Mouse (Mus musculus): ENCODE data around the gene Sema4f.

The Sema4f gene

DNA sequence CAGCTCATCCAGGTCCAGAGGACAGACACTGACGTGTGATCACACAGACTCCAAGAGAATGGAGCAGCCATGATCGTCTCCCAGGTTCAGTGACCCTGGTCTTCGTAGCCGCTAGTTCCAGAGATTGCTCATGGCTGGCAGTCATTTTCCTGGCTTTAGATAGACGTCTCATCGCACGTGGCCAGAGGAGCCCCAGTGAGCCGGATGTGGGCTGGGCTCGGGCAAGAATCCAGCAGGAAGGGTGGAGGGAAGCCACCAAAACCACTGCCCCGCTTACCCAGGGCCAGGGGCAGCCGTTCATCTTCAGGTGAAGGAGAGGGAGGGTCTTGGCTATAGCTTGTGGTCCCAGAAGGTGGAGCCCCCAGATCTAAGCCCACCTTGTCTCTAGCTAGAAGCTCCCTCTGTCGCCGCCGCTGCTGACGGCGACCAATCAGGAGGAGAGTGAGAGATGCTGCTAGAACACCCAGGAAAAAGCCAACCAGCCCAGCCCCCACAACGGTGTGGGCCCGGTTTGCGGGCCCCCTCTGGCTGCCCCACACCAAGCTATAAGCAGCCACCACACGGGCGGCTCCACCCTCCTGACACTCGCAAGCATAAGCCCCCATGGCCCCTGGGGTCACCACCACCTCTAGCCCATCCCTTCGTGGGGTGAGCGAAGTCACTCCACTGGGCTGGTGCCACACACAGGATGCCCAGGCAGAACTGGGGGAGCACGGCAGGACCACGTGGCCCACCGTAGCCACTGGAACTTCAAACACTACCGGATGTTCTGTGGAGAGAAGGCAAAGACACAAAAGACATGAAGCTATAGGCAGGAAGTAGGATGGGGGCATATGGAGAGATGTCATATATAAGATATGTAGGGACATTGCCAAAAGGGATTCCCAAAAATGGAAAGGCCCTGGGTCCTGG lies 26.0 kb downstream of the Sema4f start:
- DNase-seq = no peak

DNA sequence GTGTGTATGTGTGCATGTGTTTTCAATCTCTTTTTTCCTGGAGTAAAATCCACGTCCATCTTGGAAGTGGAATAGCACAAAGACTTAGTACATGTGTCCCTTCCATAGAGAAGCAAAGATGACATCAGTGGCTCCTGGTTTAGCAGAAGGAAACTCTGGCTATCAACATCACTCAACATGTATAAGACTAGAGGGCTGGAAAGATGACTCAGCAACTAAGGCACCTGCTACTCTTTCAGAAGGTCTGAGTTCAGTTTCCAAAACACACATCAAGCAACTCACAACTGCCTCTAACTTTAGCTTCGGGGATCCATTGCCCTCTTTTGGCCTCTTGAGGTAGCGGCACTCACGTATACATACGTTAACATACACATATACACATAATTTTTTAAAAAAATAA lies 28.3 kb downstream of the Sema4f start:
- no peak for DNase-seq

DNA sequence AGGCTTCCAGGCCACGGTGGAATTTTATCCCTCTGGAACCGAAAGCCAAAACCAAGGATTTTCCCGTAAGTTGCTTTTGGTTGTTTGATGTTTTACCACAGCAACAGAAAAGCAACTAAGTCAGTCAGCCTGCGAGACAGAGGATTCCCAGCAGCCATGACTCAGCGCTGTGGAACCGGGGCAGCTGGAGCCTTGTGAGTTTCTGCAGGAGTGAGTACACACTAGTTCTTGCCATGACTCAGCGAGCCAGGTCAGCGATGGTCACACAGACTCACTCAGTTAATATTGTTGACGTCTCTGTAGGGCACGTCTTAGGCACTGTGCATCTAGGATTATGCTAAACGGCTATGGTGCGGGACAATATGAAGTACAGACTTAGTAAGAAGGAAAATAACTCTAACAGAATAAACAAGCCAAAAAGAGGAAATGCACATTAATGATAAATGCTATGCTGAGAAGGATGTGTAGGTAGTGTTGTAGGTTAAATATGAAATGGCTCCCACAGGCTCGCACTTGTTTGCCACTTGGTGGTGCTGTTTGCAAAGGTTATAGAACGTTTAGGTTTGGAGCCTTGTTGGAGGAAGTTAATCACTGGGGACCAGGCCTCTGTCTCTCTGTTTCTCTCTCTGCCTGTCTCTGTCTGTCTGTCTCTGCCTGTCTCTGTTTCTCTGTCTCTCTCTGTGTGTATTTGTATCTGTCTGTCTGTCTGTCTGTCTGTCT lies 30.3 kb downstream of the Sema4f start:
- DNase-seq = no peak

DNA sequence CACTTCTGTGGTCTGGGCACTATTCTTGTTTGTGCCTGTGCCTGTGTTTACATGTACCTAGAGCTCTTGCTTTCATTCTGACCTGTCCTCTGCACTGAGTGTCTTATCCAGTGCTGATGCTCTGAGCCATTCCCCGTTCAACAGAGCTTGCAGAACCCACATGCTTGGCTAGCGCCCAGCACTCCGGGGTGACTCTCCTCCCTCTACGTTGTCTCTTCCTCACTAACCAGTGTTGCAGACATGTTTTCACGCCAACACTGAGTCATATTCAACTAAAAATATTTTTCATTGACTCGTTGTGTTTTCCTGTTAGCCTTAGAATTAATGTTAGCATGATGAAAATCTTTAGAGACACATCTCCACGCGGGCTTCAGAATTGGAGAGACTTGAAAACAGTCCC lies 31.5 kb downstream of the Sema4f start:
- no peak for DNase-seq

DNA sequence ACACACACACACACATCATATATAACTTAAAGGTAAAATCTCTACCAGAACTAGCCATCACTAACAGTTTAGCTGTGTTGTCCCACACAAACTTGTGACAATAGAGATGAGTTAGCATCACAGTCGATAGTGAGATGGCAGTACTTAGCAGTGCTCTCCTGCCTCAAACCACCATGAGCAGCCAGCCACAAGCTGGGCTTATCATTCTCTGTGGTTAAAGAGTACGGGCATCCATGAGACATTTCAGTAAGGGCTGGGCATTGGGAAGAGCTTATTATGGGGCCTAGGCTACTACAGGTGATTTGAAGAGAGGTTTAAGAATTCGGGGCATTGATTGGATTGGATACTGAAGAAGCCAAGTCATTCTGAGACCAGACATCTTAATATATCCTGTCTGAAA lies 32.6 kb downstream of the Sema4f start:
- no peak for DNase-seq

DNA sequence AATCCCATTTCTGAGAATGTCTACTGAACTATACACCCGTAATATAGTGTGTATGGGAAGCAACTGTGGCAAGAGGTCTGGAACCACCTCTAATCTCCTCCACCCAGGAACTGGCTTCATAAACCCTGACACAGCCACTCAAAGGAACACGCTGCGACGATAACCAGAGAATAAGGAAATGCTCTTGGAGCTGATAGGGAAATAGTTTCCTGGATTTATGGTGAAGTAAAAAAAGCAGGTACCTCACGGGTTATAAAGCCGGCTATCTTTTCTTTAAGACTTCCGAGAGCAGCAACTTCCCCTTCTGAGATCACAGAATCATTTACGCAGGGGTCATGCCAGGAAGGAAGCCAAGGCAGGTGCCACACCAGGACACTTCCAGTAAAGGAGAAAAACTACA lies 37.0 kb downstream of the Sema4f start:
- no peak for DNase-seq

DNA sequence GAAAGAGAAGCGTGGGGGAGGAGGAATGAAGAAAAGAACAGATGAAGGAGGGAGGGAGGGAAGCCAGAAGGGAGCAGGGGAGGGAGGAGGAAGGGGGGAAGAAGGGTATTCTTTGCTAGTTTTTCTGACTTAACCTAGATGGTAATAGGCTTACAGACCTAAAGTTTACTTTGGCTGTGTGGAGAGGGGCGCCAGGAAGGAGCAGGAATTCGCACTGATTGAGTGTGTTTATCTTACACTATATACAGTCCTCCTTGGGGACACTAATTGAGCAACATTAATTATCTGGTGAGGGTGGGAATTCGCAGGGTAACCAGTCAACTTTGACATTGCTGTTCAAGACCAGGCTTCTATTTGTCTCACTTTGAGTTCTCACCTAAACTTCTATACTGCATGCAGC lies 40.8 kb downstream of the Sema4f start:
- no peak for DNase-seq

DNA sequence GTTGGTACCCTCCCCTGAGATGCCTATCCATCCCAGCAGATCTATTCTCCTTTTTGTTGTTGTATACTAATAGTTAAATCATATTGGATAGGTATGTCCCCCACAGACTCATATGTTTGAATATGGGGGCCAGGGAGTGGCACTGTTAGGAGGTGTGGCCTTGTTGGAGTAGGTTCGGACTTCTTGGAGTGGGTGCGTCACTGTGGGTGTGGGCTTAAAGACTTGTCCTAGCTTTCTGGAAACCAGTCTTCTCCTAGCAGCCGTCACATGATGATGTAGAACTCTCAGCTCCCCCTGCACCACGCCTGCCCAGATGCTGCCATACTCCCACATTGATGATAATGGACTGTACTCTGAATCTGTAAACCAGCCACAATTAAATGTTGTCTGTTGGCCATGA lies 41.3 kb downstream of the Sema4f start:
- no peak for DNase-seq

DNA sequence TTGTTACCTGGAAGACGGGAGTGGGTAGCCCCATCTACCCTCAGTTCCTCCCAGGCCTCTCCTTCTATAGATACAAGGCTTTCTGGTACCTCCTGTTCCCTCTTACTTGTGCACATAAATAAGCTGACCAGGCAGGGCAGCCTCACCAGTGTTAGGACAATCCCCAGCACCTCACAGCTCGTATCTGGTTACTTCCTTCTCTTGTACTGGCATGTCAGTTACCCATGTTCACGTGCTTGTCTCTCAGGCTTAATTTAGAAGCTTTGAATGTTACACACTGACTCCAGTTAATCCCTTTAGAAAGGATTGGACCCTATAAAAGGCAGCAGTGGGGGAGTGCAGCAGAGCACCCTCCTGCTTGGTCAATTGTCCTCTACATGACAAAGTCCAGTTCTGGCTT lies 42.3 kb downstream of the Sema4f start:
- no peak for DNase-seq

DNA sequence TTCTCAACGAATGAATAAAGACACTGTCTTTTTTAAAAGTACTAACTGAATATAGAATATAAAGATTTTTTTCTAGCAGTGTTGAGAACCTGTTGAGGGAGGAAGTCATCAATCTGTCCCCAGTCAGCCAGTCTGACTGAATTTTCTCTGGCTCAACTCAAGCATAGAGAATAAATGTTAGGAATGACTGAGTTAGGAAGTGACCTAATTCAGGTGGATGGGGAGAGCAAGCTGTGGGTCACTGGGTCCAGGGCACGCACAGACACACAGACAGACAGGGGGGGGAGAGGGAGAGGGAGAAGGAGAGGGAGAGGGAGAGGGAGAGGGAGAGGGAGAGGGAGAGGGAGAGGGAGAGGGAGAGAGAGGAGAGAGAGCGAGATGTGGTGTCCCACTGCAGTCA lies 46.2 kb downstream of the Sema4f start:
- no peak for DNase-seq

DNA sequence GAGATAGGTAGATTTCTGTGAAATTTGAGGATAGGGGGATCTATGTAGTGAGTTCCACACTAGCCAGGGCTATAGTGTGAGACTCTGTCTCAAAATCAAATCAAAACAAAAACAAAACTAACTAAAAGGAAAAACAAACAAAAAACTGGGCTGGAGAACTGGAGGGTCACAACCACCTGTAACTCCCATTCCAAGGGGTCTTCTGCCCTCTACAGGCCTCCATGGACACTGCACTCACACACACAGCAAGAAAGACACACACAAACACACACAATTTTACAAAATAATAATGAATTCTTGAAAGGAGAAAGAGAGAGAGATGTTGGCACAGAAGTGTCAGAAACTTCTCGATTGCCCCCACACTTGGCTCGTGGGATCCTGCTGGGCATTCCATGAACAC lies 47.0 kb downstream of the Sema4f start:
- DNase-seq = peak; percentile 46

DNA sequence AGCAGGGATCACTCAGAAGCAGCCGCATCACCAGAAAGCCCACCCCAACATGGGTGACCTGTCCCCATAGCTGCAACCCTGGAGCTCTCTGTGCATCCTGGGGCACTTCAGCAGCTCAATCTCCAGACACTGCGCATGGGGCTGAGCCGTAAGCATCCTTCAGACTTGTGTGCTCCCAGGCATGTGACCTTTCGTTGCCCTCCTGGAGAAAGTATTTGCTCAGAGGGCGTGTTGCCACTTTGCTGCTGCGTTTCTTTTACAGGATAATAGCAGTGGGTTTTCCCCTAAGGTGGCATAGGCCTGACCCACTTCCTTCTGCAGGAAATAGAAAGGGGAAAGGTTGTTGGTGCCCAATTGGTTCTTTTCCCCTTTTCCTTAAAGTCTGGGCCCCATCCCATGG lies 48.1 kb downstream of the Sema4f start:
- DNase-seq = no peak

DNA sequence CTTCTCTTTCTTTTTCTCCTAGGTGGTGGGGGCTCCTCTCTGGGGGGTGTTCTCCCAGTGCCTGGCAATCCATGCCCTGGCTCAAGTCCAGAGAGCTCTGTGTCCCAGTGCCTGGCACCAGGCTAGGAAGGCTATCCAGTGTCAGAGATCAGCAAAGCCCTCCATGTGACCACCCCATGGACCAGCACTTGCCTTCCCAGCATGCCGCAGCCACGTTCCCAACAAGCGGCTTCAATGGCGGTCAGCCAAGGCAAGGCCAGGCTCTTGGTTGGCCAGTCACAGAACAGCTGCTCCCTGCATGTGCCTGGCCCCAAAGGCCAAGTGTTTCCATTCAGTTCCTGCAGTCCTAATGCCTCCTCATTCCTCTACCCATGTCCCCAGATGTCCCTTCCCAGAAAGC lies 53.2 kb downstream of the Sema4f start:
- DNase-seq = no peak

DNA sequence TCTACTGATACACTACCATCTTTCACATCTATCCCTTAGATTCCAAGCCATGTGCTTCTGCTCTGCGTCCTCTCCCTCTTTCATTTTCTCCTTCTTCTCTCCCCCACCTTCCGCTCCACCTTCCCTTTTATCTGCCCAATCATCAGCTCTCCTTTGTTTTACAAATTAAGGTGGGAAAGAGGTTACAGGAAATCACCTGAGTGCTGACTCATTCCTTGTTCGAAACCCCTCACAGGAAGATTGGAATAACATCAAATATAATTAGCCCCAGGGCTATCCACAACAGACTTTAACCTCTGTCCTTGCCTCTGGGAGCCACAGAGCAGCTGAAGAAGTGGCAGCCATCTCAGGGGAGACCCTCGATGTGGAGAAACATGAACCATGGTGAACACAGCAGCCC lies 53.7 kb downstream of the Sema4f start:
- DNase-seq = no peak

DNA sequence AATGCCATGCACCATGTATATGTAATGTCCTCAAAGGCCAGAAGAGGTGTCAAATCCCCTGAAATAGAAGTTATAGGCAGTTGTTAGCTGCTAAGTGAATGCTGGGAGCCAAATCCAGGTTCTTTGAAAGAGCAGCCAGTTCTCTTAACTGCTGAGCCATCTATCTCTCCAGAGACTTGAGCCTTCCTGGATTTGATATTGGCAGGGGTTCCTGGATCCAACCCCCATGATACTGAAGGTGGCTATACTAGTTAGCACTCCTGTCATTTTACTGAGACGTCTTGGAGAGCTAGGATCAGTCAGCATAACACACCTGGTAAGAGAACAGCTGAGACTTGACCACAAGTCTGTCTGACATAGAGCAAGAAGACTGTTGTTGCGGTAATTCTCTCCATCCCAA lies 54.1 kb downstream of the Sema4f start:
- no peak for DNase-seq

DNA sequence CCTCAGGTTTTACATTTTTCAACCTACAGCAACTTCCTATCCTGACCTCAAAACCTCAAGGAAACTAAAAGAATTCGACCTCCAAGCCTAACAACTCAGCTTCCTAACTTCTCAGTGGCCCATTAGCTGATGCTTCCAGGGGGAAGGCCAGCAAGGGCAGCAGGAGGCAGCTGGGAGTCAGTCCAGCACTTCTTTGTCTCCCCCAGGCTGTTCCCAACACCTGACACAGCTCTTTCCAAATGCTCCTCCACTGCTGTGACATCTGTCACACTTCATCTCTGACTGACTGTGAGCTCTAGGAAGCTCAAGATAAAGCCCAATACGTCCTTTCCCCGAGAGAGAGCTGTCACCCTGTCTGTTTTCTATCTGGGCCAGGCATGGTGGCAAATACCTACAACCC lies 55.0 kb downstream of the Sema4f start:
- no peak for DNase-seq

DNA sequence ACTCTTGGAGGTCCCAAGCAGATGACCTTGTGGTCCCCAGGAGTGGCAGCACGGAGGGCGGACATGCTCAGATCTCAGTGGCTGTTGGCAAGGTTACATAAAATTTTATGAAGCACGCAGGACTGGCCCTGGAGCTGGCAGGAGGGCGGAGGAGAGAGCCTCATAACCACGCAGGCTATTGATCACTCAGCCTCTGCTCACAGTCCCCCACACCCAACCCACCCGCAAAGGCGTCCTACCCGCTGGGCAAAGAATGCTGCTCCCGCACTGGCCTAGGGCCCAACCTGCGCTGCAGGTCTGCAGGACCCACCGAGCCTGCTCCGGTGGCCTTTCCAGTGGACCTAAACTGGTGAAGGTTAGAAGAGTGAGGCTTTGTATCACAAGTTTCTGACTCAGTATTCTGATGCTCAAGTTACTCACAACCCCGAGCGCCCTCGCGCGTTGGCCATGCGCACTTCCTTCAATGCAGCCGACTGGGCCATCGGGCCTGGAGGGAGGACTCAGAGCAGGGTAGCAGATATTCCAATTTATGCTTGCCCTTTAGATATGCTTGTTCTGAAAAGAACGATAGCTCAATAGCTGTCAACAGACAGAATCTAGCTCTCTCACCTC lies 58.0 kb downstream of the Sema4f start:
- peak; percentile 48 for DNase-seq

DNA sequence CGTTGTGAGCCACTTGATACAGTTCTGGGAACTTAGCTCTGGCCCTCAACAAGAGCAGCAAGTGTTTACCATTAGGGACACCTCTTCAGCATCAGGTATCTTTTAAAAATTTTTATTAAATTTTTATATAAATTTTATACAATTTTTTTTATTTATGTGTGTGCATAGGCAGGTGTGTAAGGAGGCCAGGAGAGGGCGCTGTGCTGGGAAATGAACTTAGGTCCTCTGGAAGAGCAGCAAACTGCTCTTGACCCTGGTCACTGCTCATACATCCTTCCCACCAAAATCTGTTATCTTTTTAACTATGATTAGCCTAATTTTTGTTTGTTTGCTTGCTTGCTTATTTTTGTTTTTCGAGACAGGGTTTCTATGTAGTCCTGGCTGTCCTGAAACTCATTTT lies 58.8 kb downstream of the Sema4f start:
- DNase-seq = no peak

DNA sequence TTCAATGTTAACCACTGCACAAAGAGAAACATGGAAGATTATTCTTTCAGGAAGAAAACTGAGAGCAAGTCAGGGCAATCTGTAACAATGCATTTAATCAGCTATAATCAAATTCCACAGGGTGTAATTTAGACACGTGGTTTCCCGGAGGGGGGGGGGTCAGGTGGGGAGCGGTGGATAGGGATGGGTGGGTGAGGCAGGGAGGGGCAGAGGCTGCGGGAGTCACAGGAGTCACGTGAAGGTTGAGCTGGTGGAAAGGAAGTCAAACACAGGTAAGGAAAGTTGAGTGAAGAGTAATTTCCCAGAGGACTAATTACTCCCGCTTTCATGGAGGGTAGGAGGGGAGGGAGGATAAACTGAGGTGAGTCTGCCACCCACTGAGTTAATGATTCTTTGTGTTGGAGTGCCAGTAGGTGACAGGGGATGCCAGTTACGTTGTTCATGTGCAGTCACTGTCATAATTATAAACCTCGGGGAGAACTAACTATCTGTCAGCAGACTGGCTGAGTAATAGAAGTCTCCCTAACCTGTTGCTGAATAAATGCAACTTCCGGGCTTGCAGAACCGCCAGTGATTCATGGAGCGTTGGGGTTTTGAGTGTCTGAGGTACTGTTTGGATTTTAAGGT lies 60.0 kb downstream of the Sema4f start:
- peak; percentile 6 for DNase-seq

DNA sequence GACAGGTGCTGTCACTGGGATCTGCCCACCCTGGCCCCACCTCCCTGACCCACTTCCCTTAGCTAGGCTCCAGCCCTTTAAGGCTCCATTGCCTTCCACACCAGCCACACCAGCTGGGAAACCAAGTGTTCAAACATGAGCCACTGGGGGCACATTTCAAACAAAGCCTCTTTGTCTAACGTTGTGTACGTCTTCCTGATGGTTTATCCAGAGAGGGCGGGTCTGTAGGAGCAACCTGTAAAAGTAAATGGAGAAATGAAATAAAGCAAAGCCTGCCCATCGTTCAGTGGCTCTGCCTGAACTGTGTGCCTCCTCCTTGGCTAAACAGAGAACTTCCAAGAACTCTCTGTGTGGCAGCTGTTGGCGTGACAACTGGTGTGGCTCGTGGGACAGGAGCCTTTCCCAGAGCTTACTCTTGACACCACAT lies 64.0 kb downstream of the Sema4f start:
- DNase-seq = no peak

DNA sequence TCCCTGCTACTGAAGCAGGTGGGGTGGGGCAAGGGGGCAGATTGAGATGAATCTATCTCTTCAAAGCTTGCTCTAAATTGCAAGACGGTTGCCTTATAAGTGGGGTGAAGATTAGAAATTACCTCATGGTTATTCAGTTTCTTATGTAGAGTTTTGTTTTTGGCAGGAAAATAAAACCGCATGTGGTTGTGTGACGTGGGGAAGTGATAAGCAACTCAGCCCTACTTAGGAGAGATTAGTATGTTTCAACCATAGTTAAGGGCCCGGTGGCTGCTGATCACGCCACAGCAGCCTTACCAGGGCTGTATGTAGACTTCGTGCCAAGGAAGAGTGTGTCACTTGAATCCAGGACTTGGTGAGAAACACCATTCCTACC lies 67.2 kb downstream of the Sema4f start:
- no peak for DNase-seq

DNA sequence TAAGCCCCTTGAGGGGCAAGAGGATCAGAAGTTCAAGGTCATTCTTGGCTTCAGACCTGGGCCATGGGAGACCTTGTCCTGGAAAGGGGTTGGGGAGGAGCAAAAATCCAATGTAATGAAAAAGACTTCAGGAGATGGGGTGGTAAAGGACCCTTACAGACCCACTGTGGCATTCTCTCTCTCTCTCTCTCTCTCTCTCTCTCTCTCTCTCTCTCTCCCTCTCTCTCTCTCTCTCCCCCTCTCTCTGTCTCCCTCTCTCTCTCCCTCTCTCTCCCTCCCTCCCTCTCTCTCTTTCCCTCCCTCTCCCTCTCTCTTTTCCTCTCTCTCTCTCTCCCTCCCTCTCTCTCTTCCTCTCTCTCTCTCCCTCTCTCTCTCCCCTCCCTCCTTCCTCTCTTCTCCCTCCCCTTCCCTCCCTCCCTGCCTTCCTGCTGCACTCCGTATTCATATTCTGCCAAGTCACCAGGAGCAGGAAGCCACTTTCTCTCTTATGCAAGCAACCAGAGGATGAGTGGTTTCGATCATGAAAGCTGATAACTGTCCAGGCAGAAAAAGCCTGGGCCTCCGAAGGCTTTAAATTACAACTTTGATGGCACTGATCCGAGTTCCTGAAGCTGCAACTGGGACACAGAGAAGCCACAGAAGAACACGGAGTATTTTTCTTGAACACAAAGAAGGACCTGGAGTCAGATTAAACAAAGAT lies 67.8 kb downstream of the Sema4f start:
- DNase-seq = no peak

DNA sequence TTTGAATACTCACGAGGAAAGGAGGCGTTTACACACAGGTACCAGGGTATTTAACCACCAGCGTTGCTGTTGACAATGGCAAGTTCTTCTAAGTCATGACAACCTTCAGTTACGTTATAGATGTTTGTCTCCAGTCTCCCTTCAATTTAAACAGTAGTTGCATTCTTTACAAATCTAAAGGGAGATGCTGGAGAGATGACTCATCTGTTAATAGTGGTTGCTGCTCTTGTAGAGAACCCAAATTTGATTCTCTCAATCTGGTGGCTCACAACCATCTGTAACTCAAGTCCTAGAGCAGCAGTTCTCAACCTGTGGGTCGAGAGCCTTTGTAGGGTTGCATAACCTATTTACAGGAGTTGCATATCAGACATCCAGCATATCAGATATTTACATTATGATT lies 71.1 kb downstream of the Sema4f start:
- DNase-seq = no peak

Measured in kidney, adult 18-20 months (tissue).